Mouse (Mus musculus): ENCODE measurements around the gene Adtrp. TPM values are rescaled to one million over a fixed set of nuclear protein-coding genes. Genes with fewer than 3 reads are reported as not detected.

Gene Adtrp
- polyA plus RNA-seq, 1 experiment from 2014 or later, result not detected

- H3K4me3 ChIP-seq, result no peak overlapping the region
- H3K36me3 ChIP-seq (replicated peaks), result no peaks in the 10 kb centered on the region
- no peaks in the 10 kb centered on the region for H3K9me3 ChIP-seq
- no peaks in the 10 kb centered on the region for H3K27me3 ChIP-seq (ENCODE audit: poor library complexity, severe bottlenecking)
- no peaks in the 10 kb centered on the region for H3K4me1 ChIP-seq
- DNase-seq (ENCODE audit: extremely low spot score, low spot score), result no peak
- WGBS, result 94% methylated on average over 6 of the region's 6 CpGs
- no peak overlapping the region for H3K27ac ChIP-seq
Observed at GRCm38 (mm10) chr13:41792849-41793248, 54.6 kb downstream of the Adtrp start.

GRCm38 (mm10) chr13:41787863-41788536, 59.5 kb downstream of the Adtrp start:
- no peak overlapping the region for H3K27ac ChIP-seq
- 0 out of 2 replicates have a peak, but pooled peaks cover 5% of the 10 kb centered on the region for H3K4me1 ChIP-seq
- no peak overlapping the region for H3K4me3 ChIP-seq
- no peaks in the 10 kb centered on the region for H3K9me3 ChIP-seq
- DNase-seq (ENCODE audit: extremely low spot score, low spot score), result no peak
- WGBS, result 82% methylated on average over 2 of the region's 2 CpGs
- H3K27me3 ChIP-seq (ENCODE audit: poor library complexity, severe bottlenecking), result no peaks in the 10 kb centered on the region
- no peaks in the 10 kb centered on the region for H3K36me3 ChIP-seq (replicated peaks)

- DNase-seq (ENCODE audit: extremely low spot score, low spot score), result no peak
- 0 out of 2 replicates have a peak, but pooled peaks cover 5% of the 10 kb centered on the region for H3K4me1 ChIP-seq
- H3K9me3 ChIP-seq, result no peaks in the 10 kb centered on the region
- no peaks in the 10 kb centered on the region for H3K27me3 ChIP-seq (ENCODE audit: poor library complexity, severe bottlenecking)
- WGBS, result 93% methylated on average over 3 of the region's 3 CpGs
- H3K4me3 ChIP-seq, result no peak overlapping the region
- H3K36me3 ChIP-seq (replicated peaks), result no peaks in the 10 kb centered on the region
- H3K27ac ChIP-seq, result no peak overlapping the region
Observed at GRCm38 (mm10) chr13:41786640-41787039, 60.8 kb downstream of the Adtrp start.

- H3K4me3 ChIP-seq, result no peak overlapping the region
- H3K36me3 ChIP-seq (replicated peaks), result no peaks in the 10 kb centered on the region
- H3K4me1 ChIP-seq, result 0 out of 2 replicates have a peak, but pooled peaks cover 5% of the 10 kb centered on the region
- H3K27me3 ChIP-seq (ENCODE audit: poor library complexity, severe bottlenecking), result no peaks in the 10 kb centered on the region
- no peak for DNase-seq (ENCODE audit: extremely low spot score, low spot score)
- 93% methylated on average over 7 of the region's 7 CpGs for WGBS
- H3K9me3 ChIP-seq, result no peaks in the 10 kb centered on the region
- H3K27ac ChIP-seq, result no peak overlapping the region
Observed at GRCm38 (mm10) chr13:41784889-41785701, 62.4 kb downstream of the Adtrp start.

- H3K9me3 ChIP-seq, result no peaks in the 10 kb centered on the region
- no peaks in the 10 kb centered on the region for H3K27me3 ChIP-seq (ENCODE audit: poor library complexity, severe bottlenecking)
- no peak overlapping the region for H3K4me3 ChIP-seq
- H3K27ac ChIP-seq, result no peak overlapping the region
- no peak for DNase-seq (ENCODE audit: extremely low spot score, low spot score)
- WGBS, result 92% methylated on average over 4 of the region's 4 CpGs
- H3K4me1 ChIP-seq, result peaks cover 9% of the 10 kb centered on the region; the same call in 1 of the 2 replicates
- no peaks in the 10 kb centered on the region for H3K36me3 ChIP-seq (replicated peaks)
Observed at GRCm38 (mm10) chr13:41780296-41780695, 67.2 kb downstream of the Adtrp start.

GRCm38 (mm10) chr13:41779603-41780180, 67.8 kb downstream of the Adtrp start:
- no peak overlapping the region for H3K4me3 ChIP-seq
- H3K9me3 ChIP-seq, result no peaks in the 10 kb centered on the region
- H3K27ac ChIP-seq, result no peak overlapping the region
- H3K36me3 ChIP-seq (replicated peaks), result no peaks in the 10 kb centered on the region
- peaks cover 9% of the 10 kb centered on the region; the same call in 1 of the 2 replicates for H3K4me1 ChIP-seq
- 86% methylated on average over 9 of the region's 9 CpGs for WGBS
- no peaks in the 10 kb centered on the region for H3K27me3 ChIP-seq (ENCODE audit: poor library complexity, severe bottlenecking)
- DNase-seq (ENCODE audit: extremely low spot score, low spot score), result no peak

- Histone ChIP-seq H3K36me3 (replicated peaks) (no peaks in the 10 kb centered on the region), H3K9me3 (no peaks in the 10 kb centered on the region), H3K27me3 (ENCODE audit: poor library complexity, severe bottlenecking) (no peaks in the 10 kb centered on the region), H3K27ac (no peak overlapping the region), H3K4me3 (no peak overlapping the region), H3K4me1 (peaks cover 8% of the 10 kb centered on the region; the same call in 1 of the 2 replicates)
- DNase-seq (ENCODE audit: extremely low spot score, low spot score), result no peak
- 87% methylated on average over 4 of the region's 4 CpGs for WGBS
Observed at GRCm38 (mm10) chr13:41773812-41774376, 73.6 kb downstream of the Adtrp start.

GRCm38 (mm10) chr13:41771061-41771460, 76.4 kb downstream of the Adtrp start:
- DNase-seq (ENCODE audit: extremely low spot score, low spot score), result no peak
- WGBS, result 66% methylated on average over 3 of the region's 3 CpGs
- H3K27me3 ChIP-seq (ENCODE audit: poor library complexity, severe bottlenecking), result no peaks in the 10 kb centered on the region
- no peaks in the 10 kb centered on the region for H3K36me3 ChIP-seq (replicated peaks)
- H3K4me3 ChIP-seq, result no peak overlapping the region
- peak overlapping the region; percentile 63 for H3K27ac ChIP-seq
- H3K9me3 ChIP-seq, result no peaks in the 10 kb centered on the region
- peaks cover 8% of the 10 kb centered on the region; the same call in 1 of the 2 replicates for H3K4me1 ChIP-seq

- DNase-seq (ENCODE audit: extremely low spot score, low spot score), result no peak
- Histone ChIP-seq H3K27me3 (ENCODE audit: poor library complexity, severe bottlenecking) (no peaks in the 10 kb centered on the region), H3K27ac (no peak overlapping the region), H3K4me1 (peaks cover 8% of the 10 kb centered on the region; the same call in 1 of the 2 replicates), H3K4me3 (no peak overlapping the region), H3K36me3 (replicated peaks) (no peaks in the 10 kb centered on the region), H3K9me3 (no peaks in the 10 kb centered on the region)
- 92% methylated on average over 4 of the region's 4 CpGs for WGBS
Observed at GRCm38 (mm10) chr13:41767941-41768340, 79.5 kb downstream of the Adtrp start.

- Histone ChIP-seq H3K36me3 (replicated peaks) (no peaks in the 10 kb centered on the region), H3K27me3 (ENCODE audit: poor library complexity, severe bottlenecking) (peaks cover 8% of the 10 kb centered on the region), H3K27ac (no peak overlapping the region), H3K4me1 (peaks cover 21% of the 10 kb centered on the region), H3K4me3 (no peak overlapping the region), H3K9me3 (no peaks in the 10 kb centered on the region)
- no peak for DNase-seq (ENCODE audit: extremely low spot score, low spot score)
- 89% methylated on average over 3 of the region's 3 CpGs for WGBS
Observed at GRCm38 (mm10) chr13:41761986-41762385, 85.5 kb downstream of the Adtrp start.

GRCm38 (mm10) chr13:41760484-41760883, 87.0 kb downstream of the Adtrp start:
- Histone ChIP-seq H3K36me3 (replicated peaks) (no peaks in the 10 kb centered on the region), H3K9me3 (no peaks in the 10 kb centered on the region), H3K27me3 (ENCODE audit: poor library complexity, severe bottlenecking) (peaks cover 8% of the 10 kb centered on the region), H3K4me1 (peaks cover 21% of the 10 kb centered on the region), H3K4me3 (no peak overlapping the region), H3K27ac (0 out of 2 replicates have a peak overlapping the region, but pooled peaks have one; percentile 44)
- DNase-seq (ENCODE audit: extremely low spot score, low spot score), result no peak
- 39% methylated on average over 10 of the region's 10 CpGs for WGBS

- DNase-seq (ENCODE audit: extremely low spot score, low spot score), result no peak
- Histone ChIP-seq H3K9me3 (no peaks in the 10 kb centered on the region), H3K27ac (no peak overlapping the region), H3K4me3 (no peak overlapping the region), H3K36me3 (replicated peaks) (no peaks in the 10 kb centered on the region), H3K27me3 (ENCODE audit: poor library complexity, severe bottlenecking) (peaks cover 8% of the 10 kb centered on the region), H3K4me1 (peaks cover 21% of the 10 kb centered on the region)
- WGBS, result 47% methylated on average over 19 of the region's 19 CpGs
Observed at GRCm38 (mm10) chr13:41758550-41759465, 88.7 kb downstream of the Adtrp start.
